Mouse (Mus musculus): ENCODE data around the gene Usp32.

Gene Usp32

GRCm38 (mm10) chr11:84978113-84978512 lies 161.8 kb downstream of the Usp32 start:
- DNase-seq, result peak; percentile 85

- DNase-seq, result no peak
These were observed 162.5 kb downstream of the Usp32 start for GRCm38 (mm10) chr11:84977385-84977952.

- no peak for DNase-seq
These were observed 163.3 kb downstream of the Usp32 start for GRCm38 (mm10) chr11:84976706-84977105.

GRCm38 (mm10) chr11:84974582-84974981 lies 165.4 kb downstream of the Usp32 start:
- DNase-seq, result peak; percentile 70

- DNase-seq, result no peak
These were observed 166.3 kb downstream of the Usp32 start for GRCm38 (mm10) chr11:84973661-84974060.

GRCm38 (mm10) chr11:84972067-84972466 lies 167.9 kb downstream of the Usp32 start:
- peak; percentile 48 for DNase-seq

GRCm38 (mm10) chr11:84968775-84969174 lies 171.2 kb downstream of the Usp32 start:
- peak; percentile 90 for DNase-seq

- DNase-seq, result peak; percentile 52
These were observed 171.7 kb downstream of the Usp32 start for GRCm38 (mm10) chr11:84968309-84968708.

- no peak for DNase-seq
These were observed 172.8 kb downstream of the Usp32 start for GRCm38 (mm10) chr11:84967113-84967512.

- no peak for DNase-seq
These were observed 173.3 kb downstream of the Usp32 start for GRCm38 (mm10) chr11:84966696-84967095.

GRCm38 (mm10) chr11:84963556-84963955 lies 176.4 kb downstream of the Usp32 start:
- no peak for DNase-seq

- DNase-seq, result no peak
These were observed 177.4 kb downstream of the Usp32 start for GRCm38 (mm10) chr11:84962536-84962935.

GRCm38 (mm10) chr11:84961571-84961970 lies 178.4 kb downstream of the Usp32 start:
- DNase-seq, result no peak

GRCm38 (mm10) chr11:84960780-84961179 lies 179.2 kb downstream of the Usp32 start:
- peak; percentile 40 for DNase-seq

- no peak for DNase-seq
These were observed 179.7 kb downstream of the Usp32 start for GRCm38 (mm10) chr11:84960291-84960690.

GRCm38 (mm10) chr11:84959701-84960181 lies 180.2 kb downstream of the Usp32 start:
- peak; percentile 65 for DNase-seq

- no peak for DNase-seq
These were observed 180.8 kb downstream of the Usp32 start for GRCm38 (mm10) chr11:84959181-84959580.

- no peak for DNase-seq
These were observed 181.7 kb downstream of the Usp32 start for GRCm38 (mm10) chr11:84958271-84958630.

GRCm38 (mm10) chr11:84957591-84958270 lies 182.2 kb downstream of the Usp32 start, which contains the start of gene Car4:
Gene Car4 (plus strand): TSS chr11:84957786.
- peak; percentile 62 for DNase-seq

- DNase-seq, result no peak
These were observed 182.8 kb downstream of the Usp32 start for GRCm38 (mm10) chr11:84957171-84957570.

GRCm38 (mm10) chr11:84956400-84956799 lies 183.6 kb downstream of the Usp32 start:
- DNase-seq, result no peak

- DNase-seq, result peak; percentile 89
These were observed 187.3 kb downstream of the Usp32 start for GRCm38 (mm10) chr11:84952611-84953010.

- no peak for DNase-seq
These were observed 191.4 kb downstream of the Usp32 start for GRCm38 (mm10) chr11:84948526-84948925.

- DNase-seq, result no peak
These were observed 191.8 kb downstream of the Usp32 start for GRCm38 (mm10) chr11:84948114-84948513.

- no peak for DNase-seq
These were observed 192.8 kb downstream of the Usp32 start for GRCm38 (mm10) chr11:84947206-84947605.
